Mouse (Mus musculus) right cerebral cortex, postnatal 14 days (tissue): ENCODE measurements around the gene Tmem248.

Experiments
- DNase-seq: peaks from one replicate; pipeline ENCODE4 v3.0.0; 2022

The Tmem248 gene

DNA sequence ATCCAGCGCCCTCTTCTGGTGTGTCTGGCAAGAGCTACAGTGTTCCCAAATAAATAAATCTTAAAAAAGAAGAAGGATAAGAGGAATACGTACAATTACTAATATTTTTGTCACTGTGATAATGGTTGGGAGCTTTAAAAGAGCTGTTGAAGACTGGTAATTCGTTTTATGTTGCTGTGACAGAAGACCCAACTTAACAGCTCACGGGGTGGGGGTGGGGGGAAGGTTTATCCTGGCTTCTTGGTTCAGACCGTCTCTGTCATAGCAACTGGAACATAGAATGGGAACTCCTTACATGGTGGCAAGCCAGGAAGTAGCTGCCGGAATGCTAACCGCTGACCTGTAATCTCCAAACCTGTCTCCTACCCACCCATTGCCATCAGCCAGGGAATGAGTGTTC lies at the start of gene Tmem248:
TSS of gene Tmem248 (plus strand) at position 301 of the 400 bp plus-strand sequence.
- no peak for DNase-seq

DNA sequence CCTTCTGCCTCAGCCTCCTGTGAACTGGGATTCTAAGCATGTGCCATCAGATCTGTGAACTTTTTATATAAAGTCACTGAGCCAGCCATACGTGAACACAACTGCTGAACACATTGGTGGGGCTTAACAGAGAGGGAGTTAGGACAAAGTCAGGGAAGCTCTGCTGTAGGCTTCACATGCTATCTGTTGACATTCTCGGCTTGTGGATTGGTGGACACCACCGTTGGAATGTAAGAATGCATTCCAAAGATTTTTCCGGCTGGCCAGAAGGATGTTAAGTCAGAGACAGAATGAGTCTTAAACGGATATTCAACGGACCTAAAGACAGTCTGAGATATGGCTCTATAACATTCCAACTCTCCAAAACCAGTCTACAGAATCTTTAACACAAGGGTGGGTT lies 47.8 kb upstream of the Tmem248 start:
- DNase-seq: no peak

DNA sequence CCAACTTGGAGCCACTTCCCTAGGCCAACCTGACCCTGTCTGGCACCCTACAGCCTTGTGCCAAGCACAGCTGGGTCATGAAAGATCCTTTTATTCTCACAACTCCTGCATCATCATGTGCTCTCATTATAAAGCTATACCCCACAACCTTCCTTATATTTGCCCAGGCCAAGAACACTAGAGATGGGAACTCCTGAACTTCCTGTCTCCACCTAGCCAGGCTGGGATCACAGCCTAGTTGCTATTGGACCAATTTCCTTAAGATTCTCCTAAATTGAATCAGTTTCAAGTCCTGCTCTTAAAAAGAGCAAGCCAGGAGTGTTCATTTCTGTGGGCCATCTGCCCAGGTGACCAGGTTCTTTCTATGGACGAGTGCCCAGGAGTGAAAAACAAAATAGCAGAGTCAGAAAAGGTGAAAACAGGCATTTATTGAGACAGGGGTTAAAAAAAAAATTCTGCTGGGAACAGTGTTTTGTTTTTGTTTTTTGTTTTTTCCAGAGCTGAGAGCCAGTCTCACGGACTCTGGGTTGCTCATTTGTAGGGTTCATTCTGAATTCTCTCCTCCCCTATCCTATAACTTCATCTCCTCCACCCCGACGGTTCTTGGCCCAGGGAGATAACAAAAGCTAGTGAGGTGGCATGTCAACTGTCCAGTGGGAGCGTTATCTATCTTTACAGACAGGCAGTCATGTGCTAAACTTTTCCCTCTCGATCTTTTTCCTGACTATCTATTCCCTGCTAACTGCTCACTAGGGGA lies 46.0 kb upstream of the Tmem248 start:
- no peak for DNase-seq

DNA sequence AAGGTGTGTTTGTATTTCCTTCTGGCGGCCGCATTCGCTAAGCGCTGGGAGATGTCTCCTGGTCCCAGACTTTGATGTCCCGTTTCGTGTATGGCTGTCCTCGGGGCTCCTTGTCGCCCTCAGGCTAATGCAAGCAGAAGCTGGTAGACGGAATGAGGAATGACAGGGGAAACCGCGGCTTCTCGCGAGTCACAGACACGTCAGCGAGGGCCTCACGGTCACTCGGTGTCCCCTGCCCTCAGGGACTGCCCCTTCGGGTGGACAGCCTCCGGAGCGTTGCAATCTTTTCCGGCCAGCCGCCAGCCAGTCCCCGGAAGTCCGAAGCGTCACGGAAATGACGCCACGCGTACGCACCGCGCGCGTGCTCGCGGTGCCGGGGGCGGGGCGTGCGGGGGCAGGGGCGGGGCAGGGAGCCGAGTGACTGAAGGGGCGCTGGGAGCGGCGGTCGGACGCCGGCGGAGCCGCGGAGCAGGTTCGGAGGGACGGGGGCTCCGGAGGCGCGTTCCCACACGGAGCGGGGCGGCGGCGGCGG lies 45.4 kb upstream of the Tmem248 start, which contains the start of gene Rabgef1:
TSS of gene Rabgef1 (plus strand) at position 376 of the 532 bp plus-strand sequence.
- peak; percentile 92 for DNase-seq

DNA sequence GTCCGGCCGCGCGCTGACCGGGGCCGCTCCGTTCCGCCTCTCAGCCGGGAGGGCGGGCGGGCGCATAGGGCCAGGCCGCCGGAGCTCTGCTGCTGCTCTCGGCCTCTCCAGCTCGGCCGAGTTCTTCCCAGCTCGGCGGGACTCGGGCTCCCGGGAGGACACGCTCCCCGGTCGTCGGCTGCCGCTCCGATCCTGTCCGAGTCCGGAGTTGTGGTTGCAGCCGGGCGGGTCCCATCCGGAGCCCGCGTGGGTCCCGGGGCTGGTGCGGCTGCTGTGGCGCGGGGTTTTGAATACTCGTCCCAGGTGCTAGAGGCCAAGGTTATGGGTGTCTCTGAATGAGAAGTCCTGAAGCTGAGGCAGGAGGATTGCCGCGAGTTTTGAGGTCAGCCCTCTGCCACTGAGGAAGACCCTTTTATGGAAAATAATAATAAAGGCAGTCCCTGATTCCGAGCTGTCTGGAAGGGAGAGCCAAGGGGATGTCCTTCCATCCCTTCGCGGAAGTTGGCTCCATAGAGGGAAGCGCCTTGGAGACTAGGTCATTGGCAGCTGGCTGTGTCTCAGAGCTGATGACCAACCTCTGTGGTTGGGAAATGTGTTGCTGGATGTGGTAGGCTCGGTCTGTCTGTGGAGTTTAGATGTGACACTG lies 44.8 kb upstream of the Tmem248 start:
- peak; percentile 43 for DNase-seq

DNA sequence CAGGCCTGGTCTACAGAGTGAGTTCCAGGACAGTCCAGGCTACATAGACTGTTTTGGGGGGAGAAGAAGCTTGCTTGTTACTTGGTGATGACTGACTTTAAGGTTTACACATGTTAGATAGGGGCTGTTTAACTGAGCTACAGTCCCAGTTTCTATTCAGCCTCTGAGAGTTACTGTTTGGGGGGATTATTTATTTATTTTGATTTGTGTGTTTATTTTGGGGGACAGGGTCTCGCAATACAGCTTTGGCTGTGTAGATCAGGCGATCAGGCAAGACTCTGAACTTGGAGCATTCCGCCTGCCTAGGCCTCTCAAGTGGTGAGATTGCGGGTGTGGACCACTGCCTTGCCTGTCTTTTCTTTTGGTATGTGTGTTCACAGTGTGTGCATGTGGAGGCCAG lies 43.9 kb upstream of the Tmem248 start:
- DNase-seq: no peak

DNA sequence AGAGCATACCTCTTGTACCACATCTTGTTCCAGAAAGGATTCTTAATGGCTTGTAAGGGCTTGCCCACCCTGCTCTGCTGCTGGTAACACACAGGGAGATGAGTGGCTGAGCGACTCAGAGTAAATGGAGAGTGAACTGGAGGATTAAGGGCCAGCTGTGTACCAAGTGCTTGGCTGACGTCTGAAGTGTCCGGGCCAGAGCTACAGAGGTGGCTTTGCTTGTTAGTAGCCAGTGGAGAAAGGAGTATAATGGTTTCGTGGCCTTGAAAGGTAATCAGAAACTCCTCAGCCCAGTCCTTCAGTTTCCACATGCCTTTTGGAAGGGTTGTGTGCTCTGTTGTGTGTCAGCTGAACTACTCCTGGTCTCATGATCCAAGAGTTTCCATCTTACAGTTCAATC lies 39.0 kb upstream of the Tmem248 start:
- no peak for DNase-seq

DNA sequence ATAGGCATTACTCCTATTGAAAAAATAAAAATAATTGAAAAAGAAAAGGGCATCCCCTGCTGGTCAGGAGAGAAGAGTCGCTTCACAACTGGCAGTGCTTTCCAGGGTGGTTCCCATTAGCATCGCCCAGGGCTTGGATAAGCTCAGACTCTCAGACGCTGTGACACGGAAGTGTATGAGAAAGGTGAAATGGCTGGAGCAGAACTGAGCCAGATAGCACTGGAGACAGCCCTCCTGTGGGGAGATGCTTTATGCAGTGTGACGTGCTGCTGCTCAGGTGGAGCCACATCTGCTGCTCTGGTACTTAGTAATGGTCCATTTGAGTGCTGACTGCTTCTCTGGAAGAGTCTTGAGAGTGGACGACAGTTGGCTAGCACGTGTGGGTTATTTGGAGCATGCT lies 36.5 kb upstream of the Tmem248 start:
- DNase-seq: no peak

DNA sequence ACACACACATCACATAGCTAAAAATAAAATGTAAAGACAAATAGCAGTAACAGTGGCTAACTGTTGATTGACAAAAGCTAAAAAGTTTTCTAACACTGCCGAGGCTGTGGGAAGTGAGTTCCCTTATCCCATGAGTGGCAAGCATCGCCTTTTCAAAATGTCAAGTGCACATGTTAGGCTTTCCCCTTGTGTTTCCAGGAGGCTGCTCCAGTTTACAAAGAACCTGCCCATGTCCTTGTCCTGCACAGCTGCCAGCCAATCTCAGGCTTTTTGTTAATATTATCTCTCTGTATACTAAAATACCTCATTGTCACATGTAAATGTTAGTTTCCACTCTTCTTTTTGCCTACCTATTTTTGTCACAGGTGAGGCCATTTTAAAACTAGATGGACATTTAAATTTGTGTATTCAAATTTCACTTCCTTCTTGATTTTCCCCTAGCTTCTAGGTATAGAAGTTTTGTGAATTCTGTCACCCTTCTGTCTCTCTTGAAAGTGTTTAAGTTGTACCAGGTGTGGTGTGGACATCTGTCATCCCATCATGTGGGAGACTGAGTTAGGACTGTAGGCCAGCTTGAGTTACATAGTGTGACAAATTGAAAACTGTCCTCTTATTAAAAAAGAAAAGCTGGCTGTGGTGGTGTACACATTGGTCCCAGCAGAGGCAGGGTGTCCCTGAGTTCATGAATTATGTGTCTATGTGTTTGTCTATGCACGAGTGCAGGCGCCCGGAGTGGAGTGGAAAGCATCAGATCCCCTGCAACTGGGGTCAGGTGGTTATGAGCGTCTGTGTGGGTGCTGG lies 34.9 kb upstream of the Tmem248 start:
- no peak for DNase-seq

DNA sequence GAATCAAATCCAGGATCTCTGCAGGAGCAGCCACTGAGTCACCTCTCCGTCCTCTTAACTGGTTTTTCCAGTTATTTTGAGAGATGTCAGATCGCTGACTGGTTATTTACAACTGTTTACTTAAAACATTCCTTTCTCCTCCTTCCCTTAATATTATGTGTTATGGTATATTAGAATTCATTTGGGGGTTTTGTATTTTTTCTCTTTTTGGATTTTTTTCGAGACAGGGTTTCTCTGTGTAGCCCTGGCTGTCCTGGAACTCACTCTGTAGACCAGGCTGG lies 34.4 kb upstream of the Tmem248 start:
- DNase-seq: no peak

DNA sequence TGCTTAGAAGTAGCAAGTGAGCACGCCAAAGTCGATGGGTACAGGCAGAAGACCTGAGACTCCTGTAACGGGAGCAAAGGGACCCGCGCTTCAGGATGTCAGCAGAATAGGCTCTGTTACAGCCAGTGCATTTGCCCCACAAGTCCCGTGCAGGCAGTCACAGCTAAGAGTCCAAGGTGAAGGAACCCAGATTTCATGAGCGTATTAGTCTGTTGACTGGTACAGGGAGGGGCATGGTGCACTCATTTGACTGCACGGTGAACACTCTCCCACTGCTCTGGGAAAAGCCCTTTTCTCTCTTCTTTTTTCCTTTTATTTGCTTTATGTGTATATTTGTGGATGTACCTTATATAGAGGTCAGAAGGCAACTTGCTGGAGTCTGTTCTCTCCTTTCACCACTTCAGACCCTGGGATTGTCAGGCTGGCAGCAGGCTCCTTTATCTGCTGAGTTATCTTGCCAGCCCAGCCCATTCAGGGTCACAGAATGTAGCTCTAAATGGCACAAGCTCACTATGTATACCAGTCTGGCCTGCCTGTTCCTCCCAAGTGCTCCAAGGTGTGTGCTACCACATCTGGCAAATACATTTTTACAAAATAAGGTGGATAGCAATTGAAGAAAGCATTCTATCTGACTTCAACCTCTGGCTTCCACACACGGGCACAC lies 32.6 kb upstream of the Tmem248 start:
- no peak for DNase-seq

DNA sequence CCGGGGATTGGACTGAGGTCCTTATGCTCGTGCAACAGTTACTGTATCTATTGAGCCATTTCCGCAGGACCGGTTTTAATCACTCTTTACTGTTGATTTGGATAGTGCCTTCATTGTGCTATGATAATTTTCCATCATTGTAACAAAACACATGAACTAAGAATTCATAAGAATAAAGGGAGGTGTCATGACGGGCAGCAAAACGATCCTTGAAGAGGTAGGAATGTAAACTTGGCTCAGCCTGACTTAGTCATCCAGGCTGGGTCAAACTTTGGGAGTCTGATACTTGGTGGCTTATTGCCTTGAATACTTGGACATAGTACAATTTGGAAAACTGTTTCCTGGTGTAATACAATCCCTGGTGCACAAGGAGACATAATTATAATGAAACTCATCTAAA lies 31.6 kb upstream of the Tmem248 start:
- no peak for DNase-seq

DNA sequence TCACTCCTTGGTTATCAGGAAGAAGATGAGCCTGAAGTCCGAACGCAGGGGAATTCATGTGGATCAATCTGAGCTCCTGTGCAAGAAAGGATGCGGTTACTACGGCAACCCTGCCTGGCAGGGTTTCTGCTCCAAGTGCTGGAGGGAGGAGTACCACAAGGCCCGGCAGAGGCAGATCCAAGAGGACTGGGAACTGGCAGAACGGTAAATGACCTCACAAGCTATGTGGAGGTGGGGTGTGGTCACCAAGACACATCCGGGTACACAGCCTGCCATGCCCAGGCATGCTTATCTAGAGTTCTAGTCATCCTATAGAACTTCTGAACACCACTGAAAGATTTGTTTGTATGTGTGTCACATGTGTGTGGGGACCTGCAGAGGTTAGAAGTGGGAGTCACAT lies 29.5 kb upstream of the Tmem248 start:
- peak; percentile 18 for DNase-seq

DNA sequence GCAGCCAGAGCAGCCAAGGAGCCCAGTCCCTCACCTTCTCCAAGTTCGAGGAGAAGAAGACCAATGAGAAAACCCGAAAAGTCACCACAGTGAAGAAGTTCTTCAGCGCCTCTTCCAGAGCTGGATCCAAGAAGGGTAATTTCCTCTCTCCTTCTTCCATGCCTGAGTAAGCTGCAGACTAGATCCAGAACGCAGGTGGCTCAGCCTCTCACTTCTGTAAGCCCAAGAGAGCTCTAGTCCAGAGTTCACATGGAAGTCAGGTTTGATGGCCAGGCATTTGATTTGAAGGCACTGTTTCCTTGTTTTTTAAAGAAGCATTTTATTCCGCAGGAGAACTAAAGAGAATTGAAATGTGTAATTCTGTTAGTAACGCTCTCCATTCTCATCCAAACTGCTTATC lies 26.0 kb upstream of the Tmem248 start:
- no peak for DNase-seq

DNA sequence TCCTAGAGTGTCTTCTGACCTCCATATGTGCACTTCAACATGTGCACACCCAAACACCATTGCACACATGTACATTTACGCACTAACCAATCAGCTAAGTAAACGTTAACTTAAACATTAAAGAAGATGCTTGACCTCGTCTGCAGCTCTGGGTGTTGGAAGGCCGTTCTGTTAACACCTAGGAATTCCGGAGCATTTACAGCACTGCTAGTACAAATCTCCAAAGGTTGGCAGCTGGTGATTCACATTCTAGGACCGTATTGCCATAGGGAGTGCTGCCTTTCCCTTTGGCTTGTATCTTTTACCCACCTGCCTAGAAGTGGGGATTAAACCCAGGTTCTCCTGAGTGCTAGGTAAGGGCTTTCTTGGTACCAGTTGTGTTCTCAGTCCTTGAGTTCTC lies 25.0 kb upstream of the Tmem248 start:
- DNase-seq: no peak

DNA sequence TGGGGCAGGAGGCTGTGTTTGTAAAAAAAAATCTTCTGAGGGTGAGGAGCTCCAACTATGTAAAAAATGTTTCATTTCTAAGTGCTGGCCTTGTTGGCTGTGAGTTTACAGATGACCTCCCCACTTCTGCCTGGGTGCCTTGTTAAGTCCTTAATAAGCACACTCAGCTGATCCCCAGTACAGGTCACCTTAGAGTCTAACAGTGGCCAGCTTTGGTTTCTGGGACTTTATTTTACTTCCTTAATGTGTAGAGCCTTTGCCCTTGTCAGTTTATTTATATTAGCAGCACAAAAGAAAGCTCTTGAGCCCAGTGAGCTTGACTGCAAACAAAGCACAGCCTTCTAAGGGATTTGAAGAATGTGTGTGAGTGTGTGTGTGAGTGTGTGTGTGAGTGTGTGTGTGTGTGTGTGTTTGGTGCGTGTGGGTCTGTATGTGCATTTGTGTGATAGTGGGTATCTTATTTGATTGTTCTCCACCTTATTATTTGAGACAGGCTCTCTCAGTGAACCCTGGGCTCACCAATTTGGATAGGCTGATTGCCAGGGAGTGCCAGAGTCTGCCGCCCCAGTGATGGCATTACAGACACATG lies 24.4 kb upstream of the Tmem248 start:
- DNase-seq: no peak

DNA sequence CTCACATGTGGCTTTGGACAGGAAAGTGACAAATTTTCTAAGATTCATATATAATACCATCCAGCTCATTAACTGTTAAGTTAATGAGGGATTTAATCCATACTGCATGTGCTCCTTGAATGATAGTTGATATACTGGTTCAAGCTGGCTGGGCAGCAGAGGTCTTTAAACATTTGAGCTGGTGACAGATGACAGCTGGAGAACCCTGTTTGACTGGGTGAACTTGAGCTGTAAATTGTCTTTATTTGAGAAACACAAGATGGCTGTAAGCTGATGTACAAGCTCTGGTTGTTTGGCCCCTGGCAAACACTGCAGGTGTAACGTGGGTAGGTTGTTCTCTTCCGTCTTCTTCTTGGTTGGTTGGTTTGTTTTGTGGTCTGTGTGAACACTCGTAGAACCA lies 23.1 kb upstream of the Tmem248 start:
- DNase-seq: no peak

DNA sequence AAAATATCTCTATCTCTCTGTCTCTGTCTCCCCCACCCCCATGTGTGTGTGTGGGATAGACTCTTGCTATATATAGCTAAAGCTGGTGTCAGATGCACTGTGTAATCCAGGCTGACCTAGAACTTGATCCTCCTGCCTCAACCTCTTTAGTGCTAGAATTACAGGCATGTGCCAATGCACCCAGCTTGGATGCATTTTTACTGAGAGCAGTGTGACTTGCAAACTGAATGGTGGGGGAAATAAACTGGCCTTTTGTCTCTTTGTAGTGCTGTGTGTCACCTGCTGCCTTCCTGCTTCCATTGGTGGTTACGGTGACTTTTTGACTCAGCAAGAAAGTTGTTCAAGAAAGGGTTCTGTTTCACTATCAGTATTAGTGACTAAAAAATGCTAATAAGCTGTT lies 20.6 kb upstream of the Tmem248 start:
- no peak for DNase-seq

DNA sequence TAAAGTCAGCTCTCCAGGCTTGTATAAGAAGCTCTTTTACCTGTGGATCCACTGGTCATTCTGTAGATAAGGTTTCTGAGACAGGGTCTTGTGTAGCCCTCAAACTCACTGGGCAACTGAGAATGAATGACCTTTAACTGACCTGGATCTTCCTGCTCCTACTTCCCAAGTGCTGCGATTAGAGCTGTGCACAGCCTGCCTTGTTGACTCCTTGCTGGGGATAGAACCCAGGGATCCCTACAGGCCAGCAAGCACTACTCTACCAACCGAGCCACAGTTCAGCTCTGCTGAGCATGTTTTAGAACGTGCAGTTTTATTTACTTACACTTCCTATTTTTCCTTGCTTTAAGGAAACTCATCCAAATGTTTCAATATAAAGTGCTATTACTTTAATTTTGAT lies 19.4 kb upstream of the Tmem248 start:
- DNase-seq: no peak

DNA sequence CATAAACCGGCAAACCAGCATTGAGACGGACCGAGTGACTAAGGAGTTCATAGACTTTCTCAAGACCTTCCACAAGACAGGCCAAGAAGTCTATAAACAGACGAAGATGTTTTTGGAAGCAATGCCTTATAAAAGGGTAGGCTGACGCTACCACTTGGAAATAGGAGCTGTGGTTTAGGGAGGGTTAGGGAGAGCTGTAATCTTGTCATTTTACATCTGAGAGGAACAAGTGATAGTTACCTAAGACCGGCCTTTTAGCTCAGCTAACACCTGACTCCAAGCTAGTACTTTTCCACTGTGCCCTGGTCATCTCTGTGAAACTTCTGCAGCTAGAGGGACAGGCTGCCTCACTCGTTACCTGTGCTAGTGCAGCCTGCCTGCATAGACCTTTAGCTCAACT lies 18.9 kb upstream of the Tmem248 start:
- DNase-seq: no peak

DNA sequence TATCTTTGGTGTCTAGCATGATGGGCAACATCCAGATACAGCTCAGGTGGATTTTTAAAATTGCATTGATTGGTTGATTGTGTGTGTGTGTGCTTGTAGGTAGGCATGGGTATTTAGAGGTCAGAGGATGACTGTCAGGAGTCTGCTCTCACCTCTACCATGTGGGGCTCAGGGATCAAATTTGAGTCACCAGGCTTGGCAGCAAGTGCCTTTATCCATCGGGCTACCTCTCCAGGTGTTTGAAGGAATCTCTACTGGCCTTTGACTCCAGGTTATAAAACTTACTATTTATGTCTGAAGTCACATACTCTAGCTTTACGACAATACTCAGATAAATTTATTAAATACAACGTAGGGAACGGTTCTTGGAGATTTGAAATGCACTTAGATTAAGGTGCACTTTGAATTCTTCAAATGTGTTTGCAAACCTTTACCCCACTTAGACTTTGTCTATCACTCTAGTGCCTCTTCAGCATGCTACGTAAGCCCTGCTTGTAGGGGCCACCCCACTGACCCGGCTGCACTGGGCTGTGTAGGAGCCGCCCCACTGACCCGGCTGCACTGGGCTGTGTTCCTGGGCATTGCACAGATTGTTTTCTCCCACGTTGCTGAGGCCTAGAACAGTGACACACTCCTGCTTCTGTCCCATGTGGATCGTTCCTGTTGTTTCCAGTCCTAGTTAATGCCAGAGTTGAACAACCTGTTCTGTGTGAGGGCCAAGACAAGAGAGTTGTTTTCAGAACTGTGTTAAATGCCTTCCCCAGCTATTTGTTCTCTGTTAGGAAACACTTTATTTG lies 16.4 kb upstream of the Tmem248 start:
- DNase-seq: no peak

DNA sequence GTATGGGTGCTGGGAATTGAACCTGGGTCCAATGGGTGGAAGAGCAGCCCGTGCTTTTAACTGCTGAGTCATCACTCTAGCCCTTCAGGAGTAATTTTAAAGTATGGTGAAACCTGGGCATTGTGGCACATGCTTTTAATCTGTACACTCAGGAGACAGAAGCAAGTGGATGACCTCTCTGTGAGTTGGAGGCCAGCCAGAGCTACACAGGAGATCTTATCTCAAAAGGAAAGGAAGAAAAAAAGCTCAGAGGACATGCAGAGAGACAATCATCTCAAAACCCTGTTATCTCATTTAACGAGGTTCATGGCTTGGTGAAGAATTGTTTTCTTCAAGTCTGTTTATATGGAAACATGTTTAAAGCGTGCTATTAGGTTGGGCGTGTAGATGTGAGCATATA lies 12.9 kb upstream of the Tmem248 start:
- no peak for DNase-seq
